Mouse (Mus musculus): ENCODE measurements around the gene Prdm11.

Prdm11 gene

DNA sequence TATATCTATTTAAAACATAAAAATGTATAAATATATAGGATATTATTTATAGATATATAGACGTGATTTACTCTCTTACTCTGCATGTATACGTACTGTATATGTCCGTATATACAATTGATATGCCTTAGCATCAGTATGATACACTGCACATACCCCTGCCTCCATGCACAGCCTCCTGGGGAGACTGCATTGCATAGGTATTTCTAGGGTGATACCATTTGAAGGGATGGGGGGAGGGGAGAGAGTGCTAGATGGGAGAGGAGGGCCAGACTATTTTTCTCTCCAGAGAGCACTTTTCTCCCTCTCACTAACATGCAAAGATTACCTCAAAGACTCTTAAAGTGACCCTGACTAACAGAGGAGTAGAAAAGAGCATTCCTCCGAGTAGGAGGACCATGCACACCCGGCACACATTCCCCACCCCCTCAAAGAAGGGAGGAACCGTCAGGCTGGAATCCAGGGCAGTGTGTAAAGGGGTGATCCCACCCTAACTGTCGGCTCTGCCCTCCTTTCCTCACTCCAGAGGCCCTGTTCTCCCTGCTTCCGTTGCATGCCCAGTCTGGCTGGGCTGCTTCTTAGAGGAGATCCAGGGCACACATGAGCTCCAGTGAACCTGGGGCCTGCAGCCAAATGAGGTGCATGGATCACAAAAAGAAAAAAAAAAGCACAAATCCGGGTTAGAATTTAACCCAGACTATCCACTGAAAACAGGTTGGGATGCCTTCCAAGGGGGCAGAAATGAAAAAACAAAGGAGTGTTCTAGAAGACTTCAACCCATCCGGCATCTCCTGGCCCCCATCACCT is 78.7 kb downstream of the Prdm11 start:
- no peak for DNase-seq (ENCODE audit: low read depth in 2 of 2, low spot score in 2 of 2)

DNA sequence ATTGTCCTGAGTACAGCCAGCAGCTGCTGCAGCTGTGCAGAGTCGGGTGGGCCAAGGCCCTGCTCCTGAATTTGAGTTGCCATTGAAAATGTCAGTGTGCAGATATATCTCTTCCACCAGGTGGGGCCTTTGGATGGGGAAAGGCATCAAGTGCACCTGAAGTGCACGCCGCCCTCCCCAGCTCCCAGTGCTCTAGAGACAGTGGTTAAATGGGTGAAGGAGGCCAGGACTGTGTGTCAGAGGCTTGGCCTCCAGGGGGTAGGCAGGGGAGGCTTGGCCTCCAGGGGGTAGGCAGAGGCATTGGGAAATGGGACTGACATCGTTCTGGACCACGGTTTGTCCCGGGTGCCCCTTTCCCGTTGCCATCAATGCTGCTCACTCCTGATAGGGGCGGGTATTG is 79.7 kb downstream of the Prdm11 start:
- DNase-seq (ENCODE audit: low read depth in 2 of 2, low spot score in 2 of 2): no peak

- no peak for DNase-seq (ENCODE audit: low read depth in 2 of 2, low spot score in 2 of 2)
These were observed 81.6 kb downstream of the Prdm11 start for GRCm38 (mm10) chr2:92964345-92964744.

DNA sequence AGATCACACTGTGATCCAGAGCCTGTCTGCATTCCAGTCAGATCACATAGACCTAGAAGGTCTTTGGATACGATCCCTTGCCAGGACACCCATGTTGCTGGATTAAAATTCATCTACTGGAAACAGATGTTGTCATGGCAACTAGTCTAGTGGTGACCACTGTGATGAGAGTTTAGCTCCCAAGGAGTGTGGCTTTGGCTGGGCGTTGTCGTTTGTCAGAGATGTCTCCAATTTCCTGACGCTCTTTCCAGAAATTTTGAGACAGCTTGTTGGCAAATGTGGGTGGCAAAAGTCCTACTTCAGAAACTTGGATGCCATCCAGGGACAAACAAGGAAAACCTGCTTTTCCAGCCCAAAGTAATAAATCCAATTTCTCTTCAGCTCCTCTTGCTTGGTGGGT is 87.3 kb downstream of the Prdm11 start:
- DNase-seq (ENCODE audit: low read depth in 2 of 2, low spot score in 2 of 2): no peak

DNA sequence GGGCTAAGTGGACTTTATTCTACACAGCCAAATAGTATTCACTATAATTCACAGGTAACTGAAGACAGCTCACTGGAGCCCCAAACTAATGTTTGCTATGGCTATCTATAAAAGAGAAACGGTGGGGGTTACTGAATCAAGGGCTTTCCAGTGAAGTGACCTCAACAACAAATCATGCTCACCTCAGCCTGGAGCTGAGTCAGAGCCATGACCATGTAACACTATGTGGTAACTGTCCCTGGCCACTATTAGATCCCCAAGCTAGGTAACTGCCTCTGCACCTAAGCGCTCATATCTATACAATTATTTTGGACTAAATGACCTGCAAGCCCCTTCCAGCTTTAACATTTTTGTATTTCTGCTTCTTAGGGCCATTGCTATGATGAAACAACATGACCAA is 89.0 kb downstream of the Prdm11 start:
- DNase-seq (ENCODE audit: low read depth in 2 of 2, low spot score in 2 of 2): no peak

DNA sequence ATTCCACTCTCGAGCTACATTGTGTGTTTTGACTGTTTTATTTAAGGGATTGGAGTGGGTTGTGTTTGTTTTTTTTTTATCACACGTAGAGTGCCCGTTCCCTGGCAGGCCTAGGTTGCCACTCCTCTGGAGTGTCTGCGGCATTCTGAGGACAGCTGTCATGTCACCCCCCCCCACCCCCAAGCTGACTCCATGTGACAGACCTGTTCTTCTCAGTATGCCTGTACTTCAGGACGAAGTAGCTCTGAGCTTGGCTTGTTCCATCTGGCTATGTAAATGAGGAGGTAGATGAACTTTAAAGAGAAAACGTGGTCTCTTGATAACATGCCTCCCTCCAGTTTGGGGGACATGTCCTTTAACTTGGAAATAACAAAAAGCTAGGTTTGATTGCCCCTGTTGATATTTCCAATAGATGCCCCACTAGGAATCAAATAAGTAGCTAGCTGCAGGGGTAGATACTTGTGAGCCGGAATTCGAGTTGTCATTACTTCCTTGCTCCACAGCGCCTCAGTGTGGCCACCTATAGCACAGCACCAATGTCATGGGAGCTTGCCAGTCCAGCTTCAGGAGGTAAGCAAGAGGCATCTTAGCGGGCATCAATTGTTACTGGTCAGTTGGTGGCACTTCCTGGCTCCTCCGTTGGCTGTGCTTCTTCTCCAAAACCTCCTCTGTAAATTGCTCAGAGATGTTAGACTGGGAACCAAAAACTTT is 91.4 kb downstream of the Prdm11 start:
- peak; percentile 39 to 51 for DNase-seq (ENCODE audit: low read depth in 2 of 2, low spot score in 2 of 2)

GRCm38 (mm10) chr2:92953450-92953849 is 92.5 kb downstream of the Prdm11 start:
- DNase-seq (ENCODE audit: low read depth in 2 of 2, low spot score in 2 of 2): no peak

DNA sequence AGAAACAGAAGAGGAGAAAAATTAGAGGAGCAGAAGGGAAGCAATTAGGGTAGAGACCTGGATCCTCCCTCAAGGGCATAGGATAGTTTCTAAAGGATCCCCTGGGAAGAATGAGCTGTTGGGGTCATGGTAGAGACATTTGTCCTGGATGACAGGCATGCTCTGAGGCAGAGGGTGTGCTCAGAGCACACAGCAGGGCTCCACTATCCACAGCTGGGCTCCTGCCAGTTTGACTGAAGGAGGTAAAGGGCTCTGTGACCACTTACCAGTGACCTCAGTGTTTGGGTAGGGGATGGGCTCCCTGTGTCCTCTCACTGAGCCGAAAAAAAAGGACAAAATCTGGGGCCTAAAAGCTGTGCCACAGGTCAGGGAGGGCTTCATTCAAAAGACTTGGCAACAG is 96.4 kb downstream of the Prdm11 start:
- no peak for DNase-seq (ENCODE audit: low read depth in 2 of 2, low spot score in 2 of 2)

DNA sequence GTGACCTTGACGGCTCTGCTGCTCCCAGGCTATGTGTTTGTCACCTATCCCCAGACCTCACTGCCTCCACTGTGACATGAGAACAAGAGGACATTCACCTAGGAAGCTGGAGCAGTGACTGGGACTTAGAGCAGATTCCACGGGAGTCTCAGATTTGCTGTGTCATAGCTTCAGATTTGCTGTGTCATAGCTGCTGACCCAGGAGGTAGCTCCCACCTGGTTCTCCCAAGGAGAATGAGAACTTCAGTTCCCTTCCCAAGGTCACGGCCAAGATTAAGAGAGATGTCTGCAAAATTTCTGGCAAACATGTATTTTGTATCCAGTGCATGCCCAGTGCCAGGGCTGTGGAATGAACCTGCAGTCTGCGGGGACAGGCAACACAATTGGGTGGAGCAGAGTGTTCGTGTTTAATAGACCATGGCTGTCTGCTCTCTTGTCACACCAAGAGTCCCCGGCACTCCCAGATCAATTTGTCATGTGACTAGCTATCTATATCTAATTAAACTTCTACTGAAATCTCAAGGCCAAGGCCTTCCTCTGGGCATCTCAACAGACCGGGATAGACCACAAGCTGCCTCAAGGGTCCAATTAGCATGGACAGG is 97.2 kb downstream of the Prdm11 start:
- no peak for DNase-seq (ENCODE audit: low read depth in 2 of 2, low spot score in 2 of 2)

DNA sequence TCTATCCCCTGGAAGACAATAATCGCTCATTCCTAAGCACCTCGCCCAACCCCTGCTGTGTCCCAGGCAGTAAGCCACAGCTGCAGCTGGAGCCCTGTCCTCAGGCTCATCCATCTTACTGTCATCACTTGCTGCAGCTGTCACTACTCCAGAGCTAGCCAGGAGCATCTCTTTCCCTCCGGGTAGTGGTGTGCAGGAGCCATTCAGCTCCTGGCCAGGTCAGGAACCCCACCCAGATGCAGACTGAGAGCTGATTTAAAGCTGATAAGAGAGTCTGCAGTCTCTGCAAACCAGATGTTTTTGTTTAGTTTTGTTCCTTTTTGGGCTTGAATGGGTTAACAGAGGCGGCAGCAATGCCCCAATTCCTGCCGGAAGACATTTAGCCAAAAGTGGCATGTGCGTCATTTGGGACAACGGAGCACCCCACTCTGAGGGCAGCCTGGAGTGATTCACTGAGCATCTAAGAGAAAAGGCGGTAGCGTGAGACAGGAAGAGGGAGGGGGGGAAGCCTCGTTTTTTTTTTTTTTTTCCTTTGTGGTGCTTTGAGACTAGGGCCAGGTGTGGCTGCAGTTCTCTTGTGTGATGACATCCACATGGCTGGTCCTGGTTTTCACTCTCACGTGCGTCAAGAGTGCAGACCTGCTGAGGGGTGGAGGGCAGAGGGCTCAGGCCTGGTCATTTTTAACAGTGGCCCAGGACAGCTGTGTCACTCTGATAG is 97.8 kb downstream of the Prdm11 start:
- no peak for DNase-seq (ENCODE audit: low read depth in 2 of 2, low spot score in 2 of 2)

GRCm38 (mm10) chr2:92945824-92946598 is 100.0 kb downstream of the Prdm11 start:
- DNase-seq (ENCODE audit: low read depth in 2 of 2, low spot score in 2 of 2): no peak

- no peak for DNase-seq (ENCODE audit: low read depth in 2 of 2, low spot score in 2 of 2)
These were observed 100.7 kb downstream of the Prdm11 start for GRCm38 (mm10) chr2:92945125-92945746.

DNA sequence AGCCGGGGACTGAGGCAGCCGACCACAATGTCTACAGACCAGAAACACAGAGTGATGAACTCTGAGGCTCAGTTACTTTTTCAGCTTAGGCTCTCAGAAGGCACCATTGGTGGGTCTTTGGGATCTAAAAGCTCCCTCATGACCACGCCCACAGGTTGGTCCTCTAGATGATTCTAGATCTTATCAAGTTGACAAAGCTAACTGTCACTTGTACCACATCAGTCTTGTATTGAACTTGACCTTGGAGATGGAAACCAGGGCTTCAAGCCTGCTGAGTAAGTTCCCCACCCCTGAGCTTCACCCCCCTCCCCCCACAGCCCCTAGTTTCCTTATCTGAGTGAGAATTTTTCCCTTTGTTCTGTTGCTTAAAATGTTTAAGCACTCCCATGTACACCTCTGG is 101.6 kb downstream of the Prdm11 start:
- DNase-seq (ENCODE audit: low read depth in 2 of 2, low spot score in 2 of 2): no peak

- no peak for DNase-seq (ENCODE audit: low read depth in 2 of 2, low spot score in 2 of 2)
These were observed 102.6 kb downstream of the Prdm11 start for GRCm38 (mm10) chr2:92943406-92943805.

- no peak for DNase-seq (ENCODE audit: low read depth in 2 of 2, low spot score in 2 of 2)
These were observed 104.5 kb downstream of the Prdm11 start for GRCm38 (mm10) chr2:92941463-92941862.

DNA sequence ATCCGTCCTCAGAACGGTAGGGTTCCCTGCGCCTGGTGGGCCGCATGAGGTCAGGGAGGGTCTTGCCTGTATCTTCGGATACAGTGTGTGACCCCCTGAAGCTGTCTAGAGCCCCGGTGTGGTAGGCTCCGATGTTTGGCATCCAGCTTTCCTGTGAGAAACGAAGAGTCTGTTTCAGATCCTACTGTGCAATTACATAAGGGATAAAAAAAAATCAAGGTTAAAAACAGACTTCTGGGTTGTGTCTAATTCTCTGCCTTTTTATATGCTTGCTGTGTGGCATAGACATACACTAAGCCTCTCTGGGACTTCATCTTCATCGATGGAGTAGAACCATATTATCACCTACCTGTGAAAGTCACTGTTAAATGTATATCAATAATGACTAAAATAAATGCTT is 105.0 kb downstream of the Prdm11 start:
- no peak for DNase-seq (ENCODE audit: low read depth in 2 of 2, low spot score in 2 of 2)

DNA sequence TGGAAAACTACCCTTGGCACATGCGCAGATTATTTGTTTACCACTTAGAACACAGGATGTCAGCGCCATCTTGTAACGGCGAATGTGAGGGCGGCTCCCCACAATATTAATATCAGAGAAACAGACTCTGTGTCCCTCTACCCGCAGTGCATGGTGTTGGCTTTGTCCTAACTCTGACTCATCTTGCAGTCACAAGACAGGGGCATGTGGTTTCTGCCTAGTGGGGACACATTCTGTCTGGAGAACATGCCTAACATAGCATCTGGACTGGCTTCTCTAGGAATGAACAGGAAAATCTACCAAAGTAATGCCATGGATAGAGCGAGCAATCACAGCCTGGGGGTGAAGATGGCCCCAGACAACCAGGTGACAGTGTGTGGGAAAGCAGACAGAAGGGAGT is 107.1 kb downstream of the Prdm11 start:
- DNase-seq (ENCODE audit: low read depth in 2 of 2, low spot score in 2 of 2): no peak

DNA sequence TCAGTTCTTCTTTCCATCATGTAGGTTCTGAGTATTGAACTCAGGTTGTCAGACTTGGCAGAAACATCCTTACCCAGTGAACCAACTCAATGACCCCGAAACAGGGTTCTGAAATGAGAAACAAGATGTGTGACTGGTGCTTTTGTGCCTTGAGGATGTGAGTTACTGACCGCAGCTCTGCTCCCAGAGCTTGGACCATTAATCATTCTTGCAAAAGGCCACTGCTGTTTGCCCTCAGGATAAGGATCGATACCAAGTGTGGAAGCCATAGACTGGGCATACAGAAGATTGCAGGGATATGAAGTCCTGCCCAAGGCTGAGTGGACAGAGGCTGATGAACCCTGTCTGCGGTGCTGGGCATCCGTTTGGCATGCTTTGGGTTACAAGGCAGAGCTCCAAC is 107.9 kb downstream of the Prdm11 start:
- no peak for DNase-seq (ENCODE audit: low read depth in 2 of 2, low spot score in 2 of 2)

DNA sequence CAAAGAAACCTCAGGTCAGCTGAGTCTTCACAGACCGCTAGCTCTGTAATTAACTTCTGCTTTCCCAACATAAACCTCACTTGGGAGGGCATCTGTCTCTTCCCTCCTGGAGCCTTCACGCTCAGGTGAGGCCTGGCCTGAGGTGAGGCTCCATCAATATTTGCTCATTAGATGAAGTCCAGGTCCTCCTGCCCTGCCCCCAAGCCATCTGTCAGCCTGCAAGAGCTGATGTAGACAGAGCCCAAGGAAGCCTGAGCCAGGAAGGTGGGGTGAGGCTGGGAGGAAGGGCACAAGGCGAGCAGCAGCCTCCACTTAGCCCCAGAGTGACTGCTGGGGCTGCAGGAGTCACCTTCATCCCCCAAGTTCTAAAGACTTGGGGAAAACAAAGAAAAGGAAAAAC is 110.5 kb downstream of the Prdm11 start:
- DNase-seq (ENCODE audit: low read depth in 2 of 2, low spot score in 2 of 2): no peak

DNA sequence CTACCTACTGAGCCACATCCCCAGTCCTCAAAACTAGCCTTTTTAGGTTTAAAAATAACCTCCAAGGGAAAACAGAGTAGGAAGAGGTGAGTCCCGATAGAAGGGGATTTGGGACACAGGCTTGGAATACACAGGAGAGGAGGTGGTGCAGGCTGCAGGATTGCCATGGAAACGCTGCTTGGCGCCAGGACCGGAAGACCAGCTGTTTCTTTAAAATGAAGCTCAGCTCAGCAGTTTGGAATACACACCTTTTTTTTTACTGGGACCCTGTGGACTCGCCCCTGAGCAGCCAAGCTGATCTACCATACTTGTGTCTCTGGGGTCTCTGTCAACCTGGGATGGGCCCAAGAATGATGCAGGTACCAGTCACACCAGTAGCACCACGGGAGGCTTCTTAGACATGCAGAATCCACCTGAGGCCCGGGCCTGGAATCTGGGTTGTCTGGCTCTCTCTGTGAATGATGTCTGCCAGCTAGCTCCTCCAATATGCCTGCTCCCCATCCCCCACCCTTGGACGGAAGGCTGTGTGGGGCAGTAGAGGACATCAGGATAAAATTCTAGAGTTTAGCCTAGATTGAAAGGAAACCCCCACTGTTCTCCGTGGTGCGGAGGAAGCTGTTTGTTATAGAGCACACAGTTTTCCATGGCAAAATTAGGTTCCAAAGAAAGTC is 111.5 kb downstream of the Prdm11 start:
- DNase-seq (ENCODE audit: low read depth in 2 of 2, low spot score in 2 of 2): no peak
